Mouse (Mus musculus): ENCODE results near the gene B3gnt9.

B3gnt9 gene

GRCm38 (mm10) chr8:105259721-105260320 lies 4.9 kb upstream of the B3gnt9 start:
- 7% methylated on average over 30 of the region's 30 CpGs for WGBS

GRCm38 (mm10) chr8:105258911-105259720 lies 4.2 kb upstream of the B3gnt9 start:
- WGBS, result 19% methylated on average over 55 of the region's 55 CpGs

- 82% methylated on average over 7 of the region's 7 CpGs for WGBS
Measured at GRCm38 (mm10) chr8:105257318-105258114, 2.6 kb upstream of the B3gnt9 start.

GRCm38 (mm10) chr8:105254152-105254965 lies 594 bp downstream of the B3gnt9 start:
- WGBS, result under 1% methylated on average over 71 of the region's 74 CpGs

- 41% methylated on average over 20 of the region's 20 CpGs for WGBS
Measured at GRCm38 (mm10) chr8:105253766-105254151, 1.2 kb downstream of the B3gnt9 start.

- WGBS, result 94% methylated on average over 10 of the region's 10 CpGs
Measured at GRCm38 (mm10) chr8:105252680-105253537, 2.0 kb downstream of the B3gnt9 start.

- WGBS, result 96% methylated on average over 6 of the region's 6 CpGs
Measured at GRCm38 (mm10) chr8:105251954-105252353, 3.0 kb downstream of the B3gnt9 start.

- WGBS, result 99% methylated on average over 7 of the region's 7 CpGs
Measured at GRCm38 (mm10) chr8:105241016-105241415, 13.9 kb downstream of the B3gnt9 start.

GRCm38 (mm10) chr8:105237442-105238142 lies 17.4 kb downstream of the B3gnt9 start:
- WGBS, result 91% methylated on average over 14 of the region's 14 CpGs

GRCm38 (mm10) chr8:105235206-105235605 lies 19.7 kb downstream of the B3gnt9 start:
- WGBS, result 75% methylated on average over 1 of the region's 1 CpGs

- 91% methylated on average over 1 of the region's 1 CpGs for WGBS
Measured at GRCm38 (mm10) chr8:105233126-105233935, 21.6 kb downstream of the B3gnt9 start.

- WGBS, result 95% methylated on average over 4 of the region's 4 CpGs
Measured at GRCm38 (mm10) chr8:105232321-105232693, 22.6 kb downstream of the B3gnt9 start.

- WGBS, result 80% methylated on average over 12 of the region's 12 CpGs
Measured at GRCm38 (mm10) chr8:105231503-105232320, 23.2 kb downstream of the B3gnt9 start.

GRCm38 (mm10) chr8:105225917-105226316 lies 29.0 kb downstream of the B3gnt9 start:
- 15% methylated on average over 6 of the region's 6 CpGs for WGBS

GRCm38 (mm10) chr8:105225272-105225593 lies 29.7 kb downstream of the B3gnt9 start:
- 0% methylated on average over 27 of the region's 27 CpGs for WGBS

GRCm38 (mm10) chr8:105224413-105225271 lies 30.3 kb downstream of the B3gnt9 start, which contains the start of gene D230025D16Rik:
D230025D16Rik (plus strand) TSS chr8:105225145.
- WGBS, result 1% methylated on average over 34 of the region's 34 CpGs

GRCm38 (mm10) chr8:105223850-105224249 lies 31.1 kb downstream of the B3gnt9 start:
- WGBS, result 63% methylated on average over 7 of the region's 7 CpGs

All from cerebral cortex, adult 2 months (tissue).